Mouse (Mus musculus): ENCODE results near the gene Selenom.

DNA sequence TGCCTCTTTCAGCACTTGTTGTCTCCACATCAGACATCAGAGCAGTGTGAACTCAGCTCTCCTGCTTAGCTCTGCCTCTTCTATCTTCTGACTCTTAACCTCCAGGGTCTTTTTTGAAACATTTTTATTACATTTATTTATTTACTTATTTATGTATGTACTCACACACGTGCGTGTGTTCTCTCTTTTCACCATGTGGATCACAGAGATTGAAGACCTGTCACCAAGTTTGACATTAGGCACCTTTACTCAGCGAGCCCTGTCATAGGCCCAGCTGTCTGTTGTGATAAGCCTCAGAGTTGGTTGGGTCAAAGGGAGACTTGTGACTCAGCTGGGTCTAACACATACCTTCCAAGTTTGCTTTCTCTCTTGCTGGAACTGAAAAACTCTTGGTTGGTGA lies 43.4 kb downstream of the Selenom start:
- no peak for TF ChIP-seq HCFC1 (IDR thresholded peaks at IDR 0.05; ENCODE audit: borderline replicate concordance, insufficient read depth, low read length)
- no peak for TF ChIP-seq CHD2 (IDR thresholded peaks at IDR 0.05; ENCODE audit: low read depth, low read length)
- TF ChIP-seq MAFK (IDR thresholded peaks at IDR 0.05; ENCODE audit: insufficient read depth, low read depth, low read length), result no peak
- TF ChIP-seq ZC3H11A (IDR thresholded peaks at IDR 0.05; ENCODE audit: borderline replicate concordance, low read depth, low read length), result no peak
- TF ChIP-seq ZNF384 (IDR thresholded peaks at IDR 0.05; ENCODE audit: low read depth, low read length), result no peak
